Mouse (Mus musculus): Measurements from ENCODE around the gene Flt3l. TPM values are rescaled to one million over a fixed set of nuclear protein-coding genes. Genes with fewer than 3 reads are reported as not detected.

Flt3l gene
- polyA plus RNA-seq, 1 experiment from 2014 or later, result 2.3 TPM

DNA sequence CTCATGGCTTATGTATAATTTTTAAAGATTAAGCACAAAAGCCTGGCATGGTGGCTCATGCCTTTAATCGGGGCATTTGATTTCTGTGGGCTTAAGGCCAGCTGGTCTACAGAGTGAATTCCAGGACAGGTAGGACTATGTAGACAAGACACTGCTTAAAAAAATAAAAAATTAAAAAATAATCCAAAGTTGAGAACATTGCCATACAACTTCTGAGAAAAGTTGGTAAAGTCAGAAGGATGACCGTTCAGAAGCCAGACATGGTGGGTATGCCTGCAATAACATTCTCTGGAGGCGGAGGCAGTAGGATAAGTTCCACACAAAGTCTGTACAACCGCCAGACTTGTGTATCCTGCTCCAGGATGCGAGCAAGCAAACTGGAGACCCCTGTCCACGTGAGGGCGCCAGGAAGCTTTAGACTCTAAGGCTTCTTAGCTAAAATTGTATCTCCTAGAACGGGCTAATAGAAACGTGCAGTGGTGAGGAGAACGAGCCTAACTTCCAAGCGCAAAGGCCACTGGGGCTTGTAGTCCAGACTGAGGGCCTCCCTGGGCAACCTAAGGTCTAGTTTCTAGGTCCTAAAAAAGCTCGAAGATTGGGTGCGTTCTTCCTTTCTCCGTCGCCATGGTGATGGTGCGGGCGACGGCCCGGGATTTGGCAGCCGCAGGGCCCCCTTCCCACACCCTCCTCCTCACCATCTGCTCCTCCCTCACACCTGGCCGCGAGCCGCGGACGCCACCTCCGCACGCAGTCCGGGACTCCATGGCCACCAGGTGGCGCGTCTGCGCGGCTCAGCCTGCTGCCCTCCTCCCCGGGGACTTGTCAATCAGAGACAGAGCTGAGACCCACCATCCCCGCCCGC is 25.6 kb upstream of the Flt3l start:
- 5% methylated on average over 35 of the region's 35 CpGs for WGBS (ENCODE audit: insufficient replicate concordance)
- TF ChIP-seq CTCF (IDR thresholded peaks at IDR 0.05; ENCODE audit: low read depth) (peak; percentile 93), EP300 (IDR thresholded peaks at IDR 0.05; ENCODE audit: low read depth) (no peak)
- H3K36me3 ChIP-seq (replicated peaks; ENCODE audit: insufficient read depth, low read length), result peaks cover 2% of the 10 kb centered on the region; the same call in 1 of the 2 replicates
- H3K9me3 ChIP-seq (ENCODE audit: low read length), result no peaks in the 10 kb centered on the region
- peak overlapping the region; percentile 40 for H3K4me3 ChIP-seq (ENCODE audit: low read depth, low read length)
- H3K27me3 ChIP-seq (ENCODE audit: insufficient read depth, low read length), result peaks cover 46% of the 10 kb centered on the region
- no peak overlapping the region for H3K27ac ChIP-seq (ENCODE audit: low read depth)
- H3K4me1 ChIP-seq (ENCODE audit: insufficient read depth), result peaks cover 15% of the 10 kb centered on the region
- DNase-seq (peak; percentile 88), ATAC-seq (peak; percentile 86)
- H3K4me2 ChIP-seq (ENCODE audit: low read depth, low read length), result peak overlapping the region; percentile 79
- H3K9ac ChIP-seq (replicated peaks), result no peak overlapping the region; the same call in none of the 2 replicates

DNA sequence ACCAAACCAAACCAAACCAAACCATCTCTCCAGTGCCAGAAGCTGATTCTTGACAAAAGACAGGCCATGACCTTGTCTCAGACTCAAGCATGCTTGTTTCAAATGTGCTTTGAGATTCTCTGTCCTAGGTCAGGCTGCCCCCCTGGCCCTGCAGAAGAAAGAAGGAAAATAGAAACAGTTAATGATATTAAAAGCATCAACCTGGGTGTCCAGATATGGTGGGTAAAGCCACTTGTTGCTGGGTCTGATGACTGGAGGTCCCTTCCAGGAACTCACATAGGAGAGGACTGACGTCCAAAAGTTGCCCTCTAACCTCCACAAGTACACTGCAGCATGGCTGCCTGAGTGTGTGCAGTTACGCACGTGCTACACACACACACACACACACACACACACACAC is 24.6 kb upstream of the Flt3l start:
- TF ChIP-seq EP300 (IDR thresholded peaks at IDR 0.05; ENCODE audit: low read depth), result no peak
- no peak for TF ChIP-seq CTCF (IDR thresholded peaks at IDR 0.05; ENCODE audit: low read depth)
- 77% methylated on average over 3 of the region's 3 CpGs for WGBS (ENCODE audit: insufficient replicate concordance)
- H3K4me1 ChIP-seq (ENCODE audit: insufficient read depth), result peaks cover 15% of the 10 kb centered on the region

DNA sequence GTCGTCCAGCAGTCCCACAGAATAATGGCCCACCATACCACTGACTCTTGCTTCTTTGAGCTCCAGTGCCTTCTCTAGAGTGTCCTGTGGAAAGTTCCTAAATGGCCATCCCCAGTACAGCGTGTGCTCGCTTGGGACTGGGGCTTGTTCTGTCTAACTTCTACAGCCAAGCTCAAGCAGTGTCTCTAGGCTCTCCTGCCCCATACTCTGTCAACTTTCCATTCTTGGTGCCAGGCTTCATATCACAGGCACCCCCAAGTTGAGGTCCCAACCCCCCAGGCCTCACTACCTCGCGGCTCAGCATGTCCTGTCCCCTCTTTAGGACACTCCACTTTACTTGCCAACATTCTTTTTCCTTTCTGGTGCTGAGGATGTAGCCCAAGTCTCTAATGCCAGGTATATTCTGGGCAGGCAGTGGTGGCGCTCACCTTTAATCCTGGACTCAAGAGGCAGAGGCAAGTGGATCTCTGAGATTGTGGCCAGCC is 24.1 kb upstream of the Flt3l start:
- no peak overlapping the region for H3K9ac ChIP-seq (replicated peaks)
- H3K27ac ChIP-seq (ENCODE audit: low read depth), result no peak overlapping the region
- peaks cover 32% of the 10 kb centered on the region for H3K27me3 ChIP-seq (ENCODE audit: insufficient read depth, low read length)
- DNase-seq (no peak), ATAC-seq (no peak)
- no peak overlapping the region for H3K4me3 ChIP-seq (ENCODE audit: low read depth, low read length)
- WGBS (ENCODE audit: insufficient replicate concordance), result 85% methylated on average over 6 of the region's 6 CpGs
- H3K36me3 ChIP-seq (replicated peaks; ENCODE audit: insufficient read depth, low read length), result peaks cover 2% of the 10 kb centered on the region
- no peaks in the 10 kb centered on the region for H3K9me3 ChIP-seq (ENCODE audit: low read length)
- no peak for TF ChIP-seq EP300 (IDR thresholded peaks at IDR 0.05; ENCODE audit: low read depth)
- no peak for TF ChIP-seq CTCF (IDR thresholded peaks at IDR 0.05; ENCODE audit: low read depth)
- H3K4me1 ChIP-seq (ENCODE audit: insufficient read depth), result peaks cover 15% of the 10 kb centered on the region
- H3K4me2 ChIP-seq (ENCODE audit: low read depth, low read length), result no peak overlapping the region

More for the DNA sequence above, 24.6 kb upstream of the Flt3l start:
- no peak overlapping the region for H3K27ac ChIP-seq (ENCODE audit: low read depth)
- H3K4me2 ChIP-seq (ENCODE audit: low read depth, low read length), result no peak overlapping the region
- H3K4me3 ChIP-seq (ENCODE audit: low read depth, low read length), result no peak overlapping the region
- no peak for DNase-seq
- peaks cover 37% of the 10 kb centered on the region for H3K27me3 ChIP-seq (ENCODE audit: insufficient read depth, low read length)
- H3K9ac ChIP-seq (replicated peaks), result no peak overlapping the region
- peaks cover 2% of the 10 kb centered on the region; the same call in 1 of the 2 replicates for H3K36me3 ChIP-seq (replicated peaks; ENCODE audit: insufficient read depth, low read length)
- no peak for ATAC-seq
- H3K9me3 ChIP-seq (ENCODE audit: low read length), result no peaks in the 10 kb centered on the region

DNA sequence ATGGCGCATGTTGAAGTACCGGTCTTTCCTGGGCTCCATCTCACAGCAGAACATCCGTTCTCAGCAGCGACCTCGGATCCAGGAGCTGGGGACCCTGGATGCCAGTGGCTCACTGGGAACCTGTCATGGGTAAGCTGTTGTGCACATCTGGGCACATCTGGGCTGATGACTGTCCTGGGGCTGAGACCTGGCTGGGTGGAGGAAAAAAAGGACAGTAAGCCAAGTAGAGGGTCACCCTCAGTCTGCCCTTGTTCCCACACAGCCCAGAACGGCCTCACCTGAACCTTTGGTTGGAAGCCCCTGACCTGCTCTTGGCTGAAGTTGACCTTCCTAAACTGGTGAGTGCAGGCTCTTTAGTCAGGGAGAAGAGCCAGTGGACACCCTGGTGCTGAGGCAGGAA is 22.8 kb upstream of the Flt3l start:
- ATAC-seq (no peak), DNase-seq (no peak)
- peaks cover 18% of the 10 kb centered on the region for H3K27me3 ChIP-seq (ENCODE audit: insufficient read depth, low read length)
- H3K4me1 ChIP-seq (ENCODE audit: insufficient read depth), result peaks cover 20% of the 10 kb centered on the region
- no peak overlapping the region for H3K27ac ChIP-seq (ENCODE audit: low read depth)
- WGBS (ENCODE audit: insufficient replicate concordance), result 94% methylated on average over 6 of the region's 6 CpGs
- no peak overlapping the region for H3K4me2 ChIP-seq (ENCODE audit: low read depth, low read length)
- no peak overlapping the region for H3K4me3 ChIP-seq (ENCODE audit: low read depth, low read length)
- H3K36me3 ChIP-seq (replicated peaks; ENCODE audit: insufficient read depth, low read length), result peaks cover 2% of the 10 kb centered on the region
- TF ChIP-seq CTCF (IDR thresholded peaks at IDR 0.05; ENCODE audit: low read depth) (no peak), EP300 (IDR thresholded peaks at IDR 0.05; ENCODE audit: low read depth) (no peak)
- no peak overlapping the region for H3K9ac ChIP-seq (replicated peaks)
- no peaks in the 10 kb centered on the region for H3K9me3 ChIP-seq (ENCODE audit: low read length)

DNA sequence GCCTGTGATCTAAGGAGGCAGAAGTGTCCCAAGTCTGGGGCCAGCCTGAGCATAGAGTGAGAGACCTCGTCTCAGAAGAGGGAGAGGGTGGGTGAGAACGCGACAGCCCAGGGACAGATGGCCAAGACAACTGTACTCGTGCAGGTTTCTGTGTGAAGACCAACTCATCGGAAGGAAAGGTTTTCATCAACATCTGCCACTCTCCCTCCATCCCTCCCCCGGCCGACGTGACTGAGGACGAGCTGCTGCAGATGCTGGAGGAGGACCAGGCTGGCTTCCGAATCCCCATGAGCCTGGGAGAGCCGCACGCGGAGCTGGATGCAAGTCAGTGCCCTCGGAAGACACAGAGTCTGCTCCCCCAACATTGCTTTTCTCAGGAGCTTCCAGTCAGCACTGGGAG is 21.2 kb upstream of the Flt3l start:
- Histone ChIP-seq H3K9ac (replicated peaks) (no peak overlapping the region), H3K4me3 (ENCODE audit: low read depth, low read length) (no peak overlapping the region), H3K9me3 (ENCODE audit: low read length) (no peaks in the 10 kb centered on the region), H3K4me2 (ENCODE audit: low read depth, low read length) (no peak overlapping the region), H3K27me3 (ENCODE audit: insufficient read depth, low read length) (peaks cover 3% of the 10 kb centered on the region), H3K27ac (ENCODE audit: low read depth) (no peak overlapping the region), H3K36me3 (replicated peaks; ENCODE audit: insufficient read depth, low read length) (peaks cover 2% of the 10 kb centered on the region), H3K4me1 (ENCODE audit: insufficient read depth) (peaks cover 20% of the 10 kb centered on the region)
- 88% methylated on average over 14 of the region's 14 CpGs for WGBS (ENCODE audit: insufficient replicate concordance)
- DNase-seq (no peak), ATAC-seq (no peak)
- no peak for TF ChIP-seq EP300 (IDR thresholded peaks at IDR 0.05; ENCODE audit: low read depth)

DNA sequence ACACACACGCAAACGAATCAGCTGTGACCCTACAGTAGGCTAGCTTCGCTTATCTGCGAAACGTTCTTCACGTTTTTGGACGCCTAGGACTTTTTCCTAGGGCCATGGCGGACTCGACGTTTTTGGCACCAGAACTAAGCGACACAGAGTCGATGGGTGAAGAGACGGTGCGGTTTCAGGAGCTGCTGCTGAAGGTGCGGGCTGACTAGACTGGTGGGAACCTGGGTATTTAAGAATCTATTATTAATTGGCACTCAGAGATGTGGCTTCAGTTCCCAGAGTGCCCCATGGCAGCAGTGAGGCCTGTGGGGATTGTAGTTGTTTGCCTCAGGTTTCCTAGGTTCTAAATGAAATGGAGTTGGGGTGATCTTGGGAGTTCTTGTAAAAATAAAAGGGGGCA is 20.0 kb upstream of the Flt3l start:
- Histone ChIP-seq H3K4me3 (ENCODE audit: low read depth, low read length) (no peak overlapping the region), H3K4me1 (ENCODE audit: insufficient read depth) (peaks cover 15% of the 10 kb centered on the region), H3K27me3 (ENCODE audit: insufficient read depth, low read length) (no peaks in the 10 kb centered on the region), H3K27ac (ENCODE audit: low read depth) (0 out of 2 replicates have a peak overlapping the region, but pooled peaks have one; percentile 7), H3K9ac (replicated peaks) (no peak overlapping the region), H3K9me3 (ENCODE audit: low read length) (no peaks in the 10 kb centered on the region), H3K4me2 (ENCODE audit: low read depth, low read length) (no peak overlapping the region), H3K36me3 (replicated peaks; ENCODE audit: insufficient read depth, low read length) (peaks cover 2% of the 10 kb centered on the region)
- no peak for TF ChIP-seq EP300 (IDR thresholded peaks at IDR 0.05; ENCODE audit: low read depth)
- TF ChIP-seq CTCF (IDR thresholded peaks at IDR 0.05; ENCODE audit: low read depth), result no peak
- ATAC-seq (no peak), DNase-seq (no peak)
- 89% methylated on average over 15 of the region's 15 CpGs for WGBS (ENCODE audit: insufficient replicate concordance)

All from liver, postnatal 0 days (tissue).